Mouse (Mus musculus): ENCODE data around the gene Aurka. TPM values are rescaled to one million over a fixed set of nuclear protein-coding genes. Genes with fewer than 3 reads are reported as not detected.

Aurka gene
- 18.9 and 24.1 TPM in 2 replicates for polyA plus RNA-seq (2015; fragmentation: Nextera tagmentation; extraction: Ambion mirVana)

DNA sequence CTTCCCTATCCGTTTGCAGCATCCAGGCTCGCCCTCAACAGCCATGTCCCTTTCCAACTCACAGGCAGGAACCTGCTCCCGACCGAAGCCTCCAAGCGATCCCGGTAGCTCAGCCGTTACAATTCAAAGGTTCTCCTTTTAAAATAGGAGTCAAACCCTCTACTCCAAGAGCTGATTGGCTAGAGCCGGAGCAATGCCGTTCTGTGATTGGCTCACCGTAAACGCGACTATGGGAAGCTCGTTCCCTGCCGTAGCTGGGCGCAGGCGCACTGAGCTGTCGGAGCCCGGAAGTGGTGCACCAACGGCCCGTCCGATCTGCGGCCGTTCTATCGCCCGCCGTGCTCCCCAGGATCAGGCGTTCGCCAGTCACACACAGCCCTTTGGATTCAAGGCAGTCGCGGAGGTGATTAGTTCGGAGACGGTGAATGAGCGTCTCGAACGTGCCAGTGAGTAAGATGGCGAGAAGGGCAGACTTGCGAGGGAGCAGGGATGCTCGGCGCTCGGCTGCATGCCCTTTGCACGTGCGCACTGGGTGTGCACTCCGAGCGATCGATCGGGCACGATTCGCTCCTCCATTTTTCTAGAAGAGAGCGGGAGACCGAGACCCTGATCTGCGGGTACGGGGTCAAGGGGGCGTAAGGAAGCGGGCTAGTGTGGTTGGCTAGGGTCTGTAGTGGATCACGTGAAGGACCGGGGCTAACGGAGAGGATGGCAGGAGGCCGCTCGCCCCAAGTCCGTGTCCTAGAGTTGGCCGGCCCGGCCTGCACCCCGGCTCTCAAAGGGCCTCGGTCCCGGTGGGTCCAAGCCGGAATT lies at the start of gene Aurka, which contains the start of gene Cstf1:
Gene Aurka (minus strand): TSS at position 125 of the 813 bp plus-strand sequence.
Gene Cstf1 (plus strand): TSS at position 271 of the 813 bp plus-strand sequence.
- Histone ChIP-seq H3K4me3 (ENCODE audit: low read depth, low read length) (peak within 1 kb of the TSS; percentile 91), H3K4me1 (replicated peaks; ENCODE audit: control insufficient read depth, insufficient read depth) (no peaks in the 10 kb centered on the region), H3K36me3 (ENCODE audit: control insufficient read depth, insufficient read depth, low read length) (peaks cover 13% of the 10 kb centered on the region), H3K9ac (ENCODE audit: low read length) (peak within 1 kb of the TSS; percentile 94), H3K27ac (replicated peaks) (peak within 1 kb of the TSS; percentile 83), H3K9me3 (ENCODE audit: control insufficient read depth, low read length) (no peaks in the 10 kb centered on the region), H3K27me3 (ENCODE audit: control insufficient read depth, insufficient read depth, low read length) (no peaks in the 10 kb centered on the region), H3K4me2 (replicated peaks; ENCODE audit: low read depth) (peak within 1 kb of the TSS; percentile 84)
- TF ChIP-seq CTCF (IDR thresholded peaks at IDR 0.05; ENCODE audit: low read depth) (no peak), EP300 (optimal IDR thresholded peaks at IDR 0.05) (no peak)
- ATAC-seq (ENCODE audit: low FRiP score, low TSS enrichment) (peak; percentile 98), DNase-seq (ENCODE audit: low spot score) (peak; percentile 94)
- under 1% methylated on average over 66 of the region's 66 CpGs for WGBS

DNA sequence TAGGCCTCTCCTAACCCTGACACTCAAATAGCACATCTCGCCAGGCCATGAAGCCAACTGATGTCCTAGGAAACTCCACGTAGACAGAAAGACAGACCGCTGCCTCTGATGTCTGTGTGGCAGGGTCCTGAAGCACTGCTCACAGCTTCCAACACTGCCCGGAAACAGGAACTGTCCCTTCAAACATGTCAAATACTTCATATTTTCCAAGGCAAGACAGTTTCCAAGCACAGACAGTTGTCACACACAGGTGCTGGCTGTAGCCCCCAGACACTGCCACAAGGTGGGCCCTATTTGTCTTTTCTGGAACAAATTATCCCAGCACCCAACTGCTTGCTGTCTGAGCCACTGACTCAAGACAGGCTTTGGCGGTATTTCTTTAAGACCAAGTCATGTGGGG lies 47.9 kb upstream of the Aurka start:
- WGBS: 80% methylated on average over 5 of the region's 5 CpGs
- no peaks in the 10 kb centered on the region for H3K4me1 ChIP-seq (replicated peaks; ENCODE audit: control insufficient read depth, insufficient read depth)
- DNase-seq (ENCODE audit: low spot score) (no peak), ATAC-seq (ENCODE audit: low FRiP score, low TSS enrichment) (no peak)
- TF ChIP-seq EP300 (optimal IDR thresholded peaks at IDR 0.05) (no peak), CTCF (IDR thresholded peaks at IDR 0.05; ENCODE audit: low read depth) (no peak)
- H3K9ac ChIP-seq (ENCODE audit: low read length): no peak overlapping the region
- no peaks in the 10 kb centered on the region for H3K36me3 ChIP-seq (ENCODE audit: control insufficient read depth, insufficient read depth, low read length)
- no peaks in the 10 kb centered on the region for H3K27me3 ChIP-seq (ENCODE audit: control insufficient read depth, insufficient read depth, low read length)
- no peaks in the 10 kb centered on the region for H3K9me3 ChIP-seq (ENCODE audit: control insufficient read depth, low read length)
- no peak overlapping the region for H3K27ac ChIP-seq (replicated peaks)
- H3K4me3 ChIP-seq (ENCODE audit: low read depth, low read length): no peak overlapping the region
- no peak overlapping the region for H3K4me2 ChIP-seq (replicated peaks; ENCODE audit: low read depth)

DNA sequence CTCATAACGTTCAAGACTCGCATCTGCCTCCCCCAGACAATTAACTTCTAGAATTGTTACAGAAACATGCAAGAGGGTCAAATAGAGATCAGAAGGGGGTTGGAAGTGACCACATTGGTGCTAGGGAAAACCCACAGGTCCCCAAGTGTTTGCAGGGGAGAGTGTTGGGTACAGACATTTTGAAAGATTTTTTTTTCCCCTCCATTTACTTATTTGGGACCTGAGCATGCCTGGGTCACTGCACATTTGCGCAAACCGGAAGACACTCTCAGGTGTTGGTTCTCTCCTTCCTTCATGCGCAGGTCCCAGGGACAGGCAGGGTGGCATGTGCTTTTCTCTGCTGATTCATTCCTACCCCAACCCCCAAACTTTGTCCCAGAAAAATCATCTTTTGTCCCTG lies 46.5 kb upstream of the Aurka start:
- WGBS: 92% methylated on average over 5 of the region's 5 CpGs
- H3K4me3 ChIP-seq (ENCODE audit: low read depth, low read length): no peak overlapping the region
- DNase-seq (ENCODE audit: low spot score) (no peak), ATAC-seq (ENCODE audit: low FRiP score, low TSS enrichment) (no peak)
- no peak for TF ChIP-seq EP300 (optimal IDR thresholded peaks at IDR 0.05)
- no peak for TF ChIP-seq CTCF (IDR thresholded peaks at IDR 0.05; ENCODE audit: low read depth)
- no peak overlapping the region for H3K9ac ChIP-seq (ENCODE audit: low read length)
- no peak overlapping the region for H3K4me2 ChIP-seq (replicated peaks; ENCODE audit: low read depth)
- no peaks in the 10 kb centered on the region for H3K27me3 ChIP-seq (ENCODE audit: control insufficient read depth, insufficient read depth, low read length)
- no peaks in the 10 kb centered on the region for H3K36me3 ChIP-seq (ENCODE audit: control insufficient read depth, insufficient read depth, low read length)
- no peaks in the 10 kb centered on the region for H3K9me3 ChIP-seq (ENCODE audit: control insufficient read depth, low read length)
- no peaks in the 10 kb centered on the region for H3K4me1 ChIP-seq (replicated peaks; ENCODE audit: control insufficient read depth, insufficient read depth)
- no peak overlapping the region for H3K27ac ChIP-seq (replicated peaks)

DNA sequence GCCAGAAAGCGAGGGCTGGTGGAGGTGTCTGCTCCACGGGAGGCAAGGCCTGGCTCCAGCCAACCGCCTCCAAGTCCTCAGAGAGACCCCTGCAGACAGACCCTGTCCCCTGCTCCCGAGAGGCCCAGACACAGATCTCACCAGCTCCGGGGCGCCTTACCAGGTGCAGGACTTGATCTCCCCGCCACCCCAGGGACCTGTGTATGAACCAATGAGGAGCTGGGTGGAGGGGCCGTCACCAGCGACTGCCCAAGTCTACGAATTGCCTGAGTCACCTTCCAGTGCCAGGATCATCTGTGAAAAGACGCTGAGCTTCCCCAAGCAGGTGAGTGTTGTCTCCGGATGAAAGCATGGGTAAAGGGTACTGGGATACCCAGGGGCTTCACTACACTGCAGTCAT lies 45.9 kb upstream of the Aurka start:
- Histone ChIP-seq H3K4me2 (replicated peaks; ENCODE audit: low read depth) (no peak overlapping the region), H3K36me3 (ENCODE audit: control insufficient read depth, insufficient read depth, low read length) (no peaks in the 10 kb centered on the region), H3K27ac (replicated peaks) (no peak overlapping the region), H3K4me1 (replicated peaks; ENCODE audit: control insufficient read depth, insufficient read depth) (no peaks in the 10 kb centered on the region), H3K4me3 (ENCODE audit: low read depth, low read length) (no peak overlapping the region), H3K27me3 (ENCODE audit: control insufficient read depth, insufficient read depth, low read length) (no peaks in the 10 kb centered on the region), H3K9ac (ENCODE audit: low read length) (no peak overlapping the region), H3K9me3 (ENCODE audit: control insufficient read depth, low read length) (no peaks in the 10 kb centered on the region)
- WGBS: 55% methylated on average over 12 of the region's 12 CpGs
- ATAC-seq (ENCODE audit: low FRiP score, low TSS enrichment) (no peak), DNase-seq (ENCODE audit: low spot score) (no peak)
- TF ChIP-seq EP300 (optimal IDR thresholded peaks at IDR 0.05): no peak
- no peak for TF ChIP-seq CTCF (IDR thresholded peaks at IDR 0.05; ENCODE audit: low read depth)

DNA sequence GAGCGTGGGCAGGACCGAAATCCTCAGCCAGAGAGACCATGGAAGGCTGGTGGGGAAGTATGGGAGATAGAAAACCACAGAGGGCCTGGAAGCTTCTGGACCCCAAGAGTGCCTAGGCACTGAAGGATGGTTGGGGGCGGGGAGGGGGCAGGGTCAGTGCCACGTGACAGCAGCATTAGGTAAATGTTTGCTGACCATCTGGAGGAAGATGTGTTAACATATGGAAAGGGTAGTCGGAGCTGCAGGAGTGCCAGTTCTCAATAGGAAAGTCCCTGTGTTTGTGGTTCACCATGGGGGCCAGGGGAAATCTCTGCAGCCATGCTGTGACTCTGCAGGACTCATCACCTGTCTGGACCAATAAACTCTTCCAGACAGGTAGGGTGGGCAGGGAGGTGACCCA lies 43.6 kb upstream of the Aurka start:
- WGBS: 45% methylated on average over 5 of the region's 5 CpGs
- Histone ChIP-seq H3K27ac (replicated peaks) (no peak overlapping the region), H3K36me3 (ENCODE audit: control insufficient read depth, insufficient read depth, low read length) (no peaks in the 10 kb centered on the region), H3K4me1 (replicated peaks; ENCODE audit: control insufficient read depth, insufficient read depth) (no peaks in the 10 kb centered on the region), H3K4me3 (ENCODE audit: low read depth, low read length) (no peak overlapping the region), H3K27me3 (ENCODE audit: control insufficient read depth, insufficient read depth, low read length) (no peaks in the 10 kb centered on the region), H3K4me2 (replicated peaks; ENCODE audit: low read depth) (no peak overlapping the region), H3K9me3 (ENCODE audit: control insufficient read depth, low read length) (no peaks in the 10 kb centered on the region), H3K9ac (ENCODE audit: low read length) (no peak overlapping the region)
- TF ChIP-seq EP300 (optimal IDR thresholded peaks at IDR 0.05) (no peak), CTCF (IDR thresholded peaks at IDR 0.05; ENCODE audit: low read depth) (no peak)
- DNase-seq (ENCODE audit: low spot score) (no peak), ATAC-seq (ENCODE audit: low FRiP score, low TSS enrichment) (no peak)

DNA sequence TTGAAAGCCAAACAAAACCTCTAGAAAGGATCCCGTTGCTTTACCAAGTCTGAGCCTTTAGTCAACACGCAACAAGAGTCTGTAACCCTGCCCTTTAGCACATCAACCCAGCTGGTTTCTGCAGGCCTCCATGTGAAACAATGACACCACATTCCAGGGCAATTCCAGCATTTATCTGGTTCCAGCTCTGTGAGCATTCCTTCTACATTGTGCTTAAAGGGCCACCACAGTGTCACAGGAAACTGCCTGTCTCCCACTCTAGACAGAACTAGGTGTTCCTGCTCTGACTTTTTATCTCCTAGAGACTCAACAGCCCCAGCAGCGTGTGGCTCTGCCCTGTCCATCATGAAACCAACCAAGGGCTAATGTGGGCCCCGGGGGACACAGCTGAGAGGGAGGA lies 42.9 kb upstream of the Aurka start:
- Histone ChIP-seq H3K9ac (ENCODE audit: low read length) (no peak overlapping the region), H3K27me3 (ENCODE audit: control insufficient read depth, insufficient read depth, low read length) (no peaks in the 10 kb centered on the region), H3K4me2 (replicated peaks; ENCODE audit: low read depth) (no peak overlapping the region), H3K36me3 (ENCODE audit: control insufficient read depth, insufficient read depth, low read length) (no peaks in the 10 kb centered on the region), H3K9me3 (ENCODE audit: control insufficient read depth, low read length) (no peaks in the 10 kb centered on the region), H3K4me3 (ENCODE audit: low read depth, low read length) (no peak overlapping the region), H3K4me1 (replicated peaks; ENCODE audit: control insufficient read depth, insufficient read depth) (no peaks in the 10 kb centered on the region), H3K27ac (replicated peaks) (no peak overlapping the region)
- 16% methylated on average over 4 of the region's 4 CpGs for WGBS
- no peak for ATAC-seq (ENCODE audit: low FRiP score, low TSS enrichment)
- TF ChIP-seq CTCF (IDR thresholded peaks at IDR 0.05; ENCODE audit: low read depth) (no peak), EP300 (optimal IDR thresholded peaks at IDR 0.05) (no peak)
- no peak for DNase-seq (ENCODE audit: low spot score)
